Mouse (Mus musculus): ENCODE results near the gene Rnf214. TPM values are rescaled to one million over a fixed set of nuclear protein-coding genes. Genes with fewer than 3 reads are reported as not detected.
A peak's percentile ranks its signal among the peaks of the same experiment; 100 is the strongest.
"Not testable (repeated sequence)": the region's sequence is repeated elsewhere in the genome, so short reads cannot be mapped to it uniquely, and the experiment has no call there.

Gene Rnf214
- total RNA-seq, 2 experiments from 2014 or later = 97.3 to 97.6 TPM

DNA sequence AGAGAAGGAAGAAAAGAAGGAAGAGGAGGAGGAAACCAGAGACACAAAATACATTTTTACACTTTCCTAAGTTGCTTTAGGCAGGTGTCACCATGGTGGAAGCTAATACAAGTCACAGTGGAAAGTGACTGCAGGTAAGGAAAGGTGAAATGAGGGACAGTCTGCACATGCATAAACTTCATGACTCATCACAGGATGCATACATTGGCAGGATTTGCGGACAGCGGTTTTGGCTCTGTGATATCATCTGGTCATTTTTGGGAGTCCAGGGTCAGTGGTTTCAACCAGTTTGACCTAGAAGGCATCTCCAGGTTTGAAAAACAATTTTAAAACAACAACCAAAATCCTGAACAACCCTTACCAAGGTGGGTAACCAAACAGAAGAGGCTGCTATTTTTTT, 54.9 kb downstream of the Rnf214 start:
- intact Hi-C loops (cut with DNase I) = no loop called here
- DNase-seq = no peak

DNA sequence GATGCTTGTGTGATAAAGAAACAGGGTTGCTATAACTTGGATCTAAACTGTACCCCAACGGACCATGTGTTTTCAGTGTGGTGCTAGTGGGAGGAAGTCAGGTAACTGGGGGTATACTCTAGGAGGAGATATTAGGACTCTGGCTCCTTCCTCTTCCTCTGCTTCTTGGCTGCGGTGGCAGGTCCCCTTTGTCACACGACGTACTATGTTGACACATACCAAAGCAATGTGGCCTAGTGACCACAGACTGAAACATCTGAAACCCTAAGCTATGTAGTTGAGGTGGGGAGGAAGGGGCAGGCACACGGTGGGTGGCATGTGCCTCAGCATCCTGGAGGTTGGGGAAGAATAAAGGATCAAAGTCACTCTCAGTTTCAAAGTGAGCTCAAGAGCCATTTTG, 55.4 kb downstream of the Rnf214 start:
- intact Hi-C loops (cut with DNase I) = no loop called here
- no peak for DNase-seq

DNA sequence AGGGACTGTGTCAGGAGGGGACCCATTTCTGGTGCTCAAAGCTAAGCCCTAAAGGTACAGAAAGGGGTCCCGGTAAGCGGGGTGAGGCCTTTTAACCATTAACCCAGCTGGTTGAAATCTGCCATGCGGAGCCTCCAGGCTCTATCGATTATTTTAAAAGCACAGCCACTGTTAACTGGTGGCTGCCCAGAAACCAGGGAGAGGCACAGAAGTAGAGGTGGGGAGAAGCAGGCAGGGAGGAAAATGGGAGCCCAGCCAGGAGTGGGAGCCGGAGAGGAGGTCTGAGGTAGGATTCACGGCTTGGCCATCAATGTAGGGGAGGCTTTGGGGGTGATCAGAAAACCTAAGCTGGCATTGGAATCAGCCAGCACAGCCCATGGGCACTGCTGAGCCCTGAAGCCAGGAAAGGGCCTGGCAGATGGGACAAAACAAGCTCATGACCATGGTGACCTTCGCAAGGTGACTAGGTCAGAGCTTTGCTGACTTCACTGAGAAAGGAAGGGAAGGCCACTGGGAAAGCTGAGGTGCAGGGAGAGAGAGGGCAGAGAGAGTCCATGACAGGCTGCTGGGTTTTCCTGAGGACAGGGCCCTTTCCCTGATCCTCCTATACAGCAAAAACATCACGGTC, 56.1 kb downstream of the Rnf214 start:
- DNase-seq = no peak
- intact Hi-C loops (cut with DNase I) = no loop called here

DNA sequence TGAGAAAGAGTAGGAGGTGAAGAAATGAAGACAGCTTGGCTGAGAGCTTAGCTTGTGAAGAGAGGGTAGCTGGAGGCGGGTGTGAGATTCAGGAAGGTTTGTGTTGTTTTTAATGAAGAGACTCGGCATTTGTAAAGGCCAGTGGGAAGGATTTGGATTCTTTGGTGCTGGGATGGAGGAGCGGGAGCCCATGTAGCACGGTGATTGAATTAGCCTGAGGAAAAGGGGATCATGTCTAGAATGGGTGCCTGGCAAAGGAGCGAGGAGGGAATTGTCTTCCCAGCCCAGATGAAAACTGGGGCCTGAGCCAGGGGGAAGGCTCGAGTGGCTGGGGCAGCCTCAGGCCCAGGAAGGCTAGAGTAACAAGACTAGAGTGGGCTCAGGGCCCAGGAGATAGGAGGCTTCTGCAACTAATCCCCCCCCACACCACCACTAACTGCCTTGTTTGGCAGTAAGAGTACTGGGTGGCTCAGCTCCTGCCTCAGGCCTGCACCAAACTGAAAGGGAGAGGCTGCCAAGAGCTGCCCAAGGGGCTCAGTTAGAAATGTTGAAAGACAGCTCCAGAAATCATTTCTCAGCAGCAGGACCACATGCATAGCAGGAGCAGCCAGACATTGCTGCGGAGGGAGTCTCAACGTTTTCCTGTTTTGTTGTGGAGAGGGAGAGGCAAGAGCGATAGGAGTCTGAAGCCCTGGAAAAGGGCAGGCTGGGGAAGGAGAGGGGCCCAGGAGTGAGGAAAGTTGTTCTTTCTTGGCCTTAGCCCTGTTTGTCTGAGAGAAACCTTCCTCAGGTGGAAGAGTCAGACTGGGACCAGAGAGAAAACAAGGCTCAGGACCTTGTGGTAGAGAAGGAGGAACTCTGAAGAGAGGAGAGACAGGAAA, 56.9 kb downstream of the Rnf214 start:
- DNase-seq = peak; percentile 53

DNA sequence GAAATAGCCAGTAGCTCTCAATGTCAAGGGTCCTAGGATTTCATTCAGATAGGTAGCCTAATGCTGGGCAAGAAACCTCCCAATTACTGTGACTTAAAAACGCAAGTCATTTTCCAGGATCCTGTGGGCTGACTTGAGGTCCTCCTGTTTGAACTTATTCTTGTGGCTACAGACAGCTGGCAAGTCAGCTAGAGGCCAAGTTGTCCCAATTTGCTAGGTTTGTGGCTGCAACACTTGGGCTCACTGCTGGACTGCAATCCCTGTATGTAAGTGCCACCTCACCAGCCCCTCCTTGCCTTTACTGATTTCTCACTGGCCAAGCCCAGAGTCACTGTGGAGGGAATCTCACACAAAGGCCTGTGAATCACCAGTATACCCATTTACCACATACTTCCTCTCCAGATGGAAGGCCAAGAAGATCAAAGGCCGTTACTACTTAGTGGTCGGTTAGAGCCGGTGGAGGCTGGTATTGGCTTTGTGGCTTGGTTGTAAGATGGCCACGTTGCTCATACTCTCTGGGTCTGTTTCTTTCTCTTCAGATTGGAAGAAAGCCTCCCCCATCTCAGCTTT, 59.7 kb downstream of the Rnf214 start:
- intact Hi-C loops (cut with DNase I) = no loop called here
- DNase-seq = no peak

More for the DNA sequence above, 56.9 kb downstream of the Rnf214 start:
- intact Hi-C loops (cut with DNase I) = no loop called here

DNA sequence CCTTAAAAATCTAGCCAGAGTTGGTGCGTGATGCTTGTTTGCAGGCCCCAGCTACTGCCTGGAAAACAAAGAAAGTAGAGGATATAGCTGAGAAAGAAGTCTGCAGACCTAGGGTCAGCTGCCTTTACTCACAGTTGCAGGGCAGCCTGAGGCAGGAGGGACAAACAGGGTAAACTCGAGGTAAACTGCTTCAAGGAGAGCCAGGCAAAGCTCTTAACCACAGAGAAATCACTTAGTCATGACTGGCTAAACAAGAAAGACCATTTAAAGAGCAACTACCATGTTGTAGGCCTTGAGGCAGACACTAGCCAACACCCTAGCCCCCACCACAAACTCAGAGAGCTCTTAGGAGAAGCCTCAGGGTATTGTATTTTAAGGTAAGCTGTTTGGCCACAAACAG, 60.5 kb downstream of the Rnf214 start:
- DNase-seq = not testable (repeated sequence)

DNA sequence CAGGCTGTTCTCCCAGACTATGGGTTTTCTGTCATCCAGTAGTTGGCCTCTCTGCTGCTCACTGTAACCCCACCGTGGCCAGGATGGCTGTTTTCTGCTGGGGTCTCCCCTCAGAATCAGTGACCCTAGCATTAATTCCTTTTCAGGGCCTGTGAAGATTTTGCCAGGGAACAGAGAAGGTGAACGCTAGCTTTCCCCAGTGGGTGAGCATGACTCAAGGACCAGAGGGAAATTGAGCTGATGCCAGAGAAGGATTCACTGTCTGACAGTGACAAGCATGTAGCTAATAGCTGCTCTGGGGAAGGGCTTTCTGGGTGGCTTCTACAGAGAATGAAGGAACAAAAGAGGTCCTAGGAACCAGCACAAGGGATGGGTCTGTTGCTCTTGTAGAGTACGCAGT, 61.2 kb downstream of the Rnf214 start:
- intact Hi-C loops (cut with DNase I) = no loop called here
- no peak for DNase-seq

More for the DNA sequence above, 60.5 kb downstream of the Rnf214 start:
- intact Hi-C loops (cut with DNase I) = not testable (repeated sequence)

DNA sequence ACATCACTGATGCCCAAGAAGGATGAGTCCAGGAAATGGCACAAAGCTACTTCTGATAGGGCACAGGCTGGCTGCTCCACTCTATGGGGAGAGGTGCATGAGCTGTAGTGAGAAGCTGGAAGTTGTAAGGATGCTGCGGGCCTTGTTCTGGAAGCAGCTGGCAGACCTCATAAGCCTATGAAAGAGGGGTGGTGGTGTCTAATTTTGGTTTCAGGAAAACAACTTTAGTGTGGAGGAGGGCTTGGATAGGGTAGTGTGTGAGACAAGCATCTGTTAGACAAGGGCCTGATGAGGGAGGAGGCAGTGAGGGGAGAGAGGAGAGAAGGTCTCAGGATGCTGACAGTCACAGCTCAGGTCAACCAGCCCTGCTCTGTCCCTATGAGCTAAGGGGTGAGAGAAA, 62.9 kb downstream of the Rnf214 start:
- intact Hi-C loops (cut with DNase I) = no loop called here
- DNase-seq = no peak

DNA sequence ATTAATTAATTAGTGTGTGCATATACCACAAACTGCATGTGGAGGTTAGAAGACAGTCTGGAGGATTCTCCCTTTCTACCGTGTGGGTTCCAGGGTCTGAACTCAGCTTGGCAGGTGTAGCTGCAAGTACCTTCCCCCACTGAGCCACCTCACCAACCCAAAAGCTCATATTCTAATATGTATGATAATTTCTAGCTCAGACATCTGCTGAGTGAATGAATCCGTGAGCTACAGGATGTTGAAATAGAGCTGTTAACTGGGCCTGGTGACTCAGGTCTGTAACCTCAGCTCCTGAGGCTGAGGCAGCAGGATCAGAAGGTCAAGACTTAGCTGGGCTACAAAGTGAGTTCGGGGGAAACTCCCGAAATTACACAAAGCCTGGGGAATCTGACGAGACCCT, 63.7 kb downstream of the Rnf214 start:
- no peak for DNase-seq
- intact Hi-C loops (cut with DNase I) = no loop called here

DNA sequence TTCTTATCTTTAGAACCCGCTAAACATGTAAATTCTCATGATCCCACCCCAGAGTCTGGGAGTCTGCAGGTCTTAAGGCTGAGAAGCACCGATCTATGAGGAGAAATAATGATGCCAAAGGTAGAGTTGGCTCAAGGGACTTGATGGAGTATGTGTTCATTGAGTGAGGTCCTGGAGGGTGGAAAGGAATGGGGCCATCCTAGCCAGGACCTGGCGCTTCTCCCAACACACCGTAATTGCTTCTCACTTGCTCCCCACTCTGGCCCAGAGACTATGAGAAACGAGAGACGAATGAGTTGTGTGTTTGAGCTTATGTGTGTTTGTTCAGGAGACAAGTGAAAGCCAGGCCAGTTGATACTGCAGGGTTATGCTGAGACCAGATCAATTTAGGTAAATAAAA, 65.3 kb downstream of the Rnf214 start:
- intact Hi-C loops (cut with DNase I) = no loop called here
- no peak for DNase-seq

DNA sequence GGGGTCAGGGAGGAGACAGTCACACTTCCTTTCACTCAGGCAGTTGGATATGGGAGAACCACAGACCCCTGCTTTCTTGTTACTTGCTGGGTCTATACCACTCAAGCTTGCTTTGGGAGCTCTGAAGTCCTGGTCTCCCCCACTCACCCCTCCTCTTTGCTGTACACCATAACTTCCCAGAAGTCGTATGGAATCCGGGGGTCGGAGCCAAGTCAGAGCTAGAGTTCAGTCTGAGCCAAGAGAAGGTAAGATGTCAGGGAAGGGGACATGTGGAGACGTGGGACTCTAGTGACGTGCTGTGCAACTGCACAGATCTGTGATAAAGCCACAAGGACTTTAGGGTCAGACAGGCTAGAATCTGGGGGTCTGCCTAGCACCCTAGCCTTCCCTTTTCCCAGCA, 66.4 kb downstream of the Rnf214 start:
- DNase-seq = no peak
- intact Hi-C loops (cut with DNase I) = no loop called here

DNA sequence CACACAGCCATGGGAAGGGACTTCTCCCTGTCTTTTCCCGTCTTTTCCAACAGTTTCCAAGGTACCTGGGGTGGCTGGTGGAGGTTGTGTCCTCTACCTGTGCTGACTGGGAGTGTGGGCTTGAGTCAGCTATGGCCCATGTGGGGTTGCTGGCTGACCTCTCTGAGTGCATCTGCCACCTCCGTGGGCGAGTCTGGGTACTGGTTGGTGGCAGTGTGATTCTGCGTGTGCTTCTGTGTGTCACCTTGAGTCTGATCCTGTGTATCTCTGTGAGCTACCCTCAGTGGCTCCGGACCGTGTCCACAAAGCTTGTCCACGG, 66.8 kb downstream of the Rnf214 start:
- DNase-seq = no peak
- intact Hi-C loops (cut with DNase I) = no loop called here

DNA sequence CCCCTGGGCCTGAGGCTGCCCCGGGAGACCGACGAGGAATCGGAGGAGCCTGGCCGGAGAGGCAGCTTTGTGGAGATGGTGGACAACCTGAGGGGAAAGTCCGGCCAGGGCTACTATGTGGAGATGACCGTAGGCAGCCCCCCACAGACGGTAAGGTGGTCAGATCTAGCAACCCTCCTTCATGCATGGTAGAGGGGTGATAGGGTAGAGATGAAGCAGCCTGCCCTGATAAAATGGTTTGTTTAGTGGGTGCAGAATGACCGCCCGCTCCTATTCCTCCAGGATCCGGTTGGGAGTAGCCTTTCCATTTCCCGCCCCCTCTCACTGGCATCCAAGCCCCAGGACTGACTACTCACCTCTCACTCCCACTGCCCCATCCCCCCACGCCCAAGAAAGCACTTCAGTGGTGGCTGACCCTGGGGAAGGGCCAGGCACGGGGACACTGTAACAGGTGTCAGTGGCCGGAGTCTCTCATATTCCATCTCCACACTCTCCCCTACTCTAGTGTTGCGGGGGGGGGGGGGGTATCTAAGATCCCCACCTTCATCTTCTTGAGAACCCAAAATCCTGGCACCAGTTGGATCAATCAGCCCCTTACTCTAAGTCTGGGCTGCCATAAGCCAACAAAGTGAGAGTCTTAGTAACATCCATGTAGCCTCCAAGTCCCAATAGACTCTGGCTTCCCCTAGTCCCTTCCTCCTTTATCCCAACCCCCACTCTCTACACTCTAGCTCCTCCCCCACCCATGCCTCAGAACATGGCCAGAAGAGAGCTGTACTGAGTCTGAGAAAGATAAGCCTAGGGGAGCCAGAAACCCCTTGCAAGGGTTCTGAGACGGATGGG, 67.4 kb downstream of the Rnf214 start:
- intact Hi-C loops (cut with DNase I) = no loop called here
- peak; percentile 20 for DNase-seq

DNA sequence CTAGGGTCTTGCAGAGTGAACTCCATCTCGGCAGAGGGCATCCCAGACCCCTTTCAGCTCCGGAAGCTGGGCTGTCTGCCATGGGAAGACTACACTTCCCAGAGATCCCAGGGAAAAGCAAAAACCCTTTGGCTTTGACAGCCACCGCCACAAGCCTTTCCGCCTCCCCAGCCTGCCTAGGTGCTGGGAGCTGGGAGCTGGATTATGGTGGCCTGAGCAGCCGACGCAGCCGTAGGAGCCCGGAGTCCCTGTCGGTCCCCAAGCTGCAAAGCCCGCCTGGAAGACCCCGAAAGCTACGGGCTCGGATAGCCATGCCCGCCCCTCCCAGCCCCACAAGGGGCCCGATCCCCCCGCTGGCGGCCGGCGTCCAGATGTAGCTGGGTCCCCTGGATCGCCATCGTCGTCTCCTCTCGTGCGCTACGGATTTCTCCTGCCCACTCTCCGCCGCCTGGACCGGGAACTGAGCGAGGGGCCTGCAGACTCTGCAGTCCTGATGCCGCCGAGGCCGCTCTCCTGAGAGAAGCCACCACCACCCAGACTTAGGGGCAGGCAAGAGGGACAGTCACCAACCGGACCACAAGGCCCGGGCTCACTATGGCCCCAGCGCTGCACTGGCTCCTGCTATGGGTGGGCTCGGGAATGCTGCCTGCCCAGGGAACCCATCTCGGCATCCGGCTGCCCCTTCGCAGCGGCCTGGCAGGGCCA, 68.1 kb downstream of the Rnf214 start, which contains the start of gene Bace1:
Gene Bace1 (plus strand): TSS at position 147 of the 705 bp plus-strand sequence.
- intact Hi-C loops (cut with DNase I) = no loop called here
- peak; percentile 94 for DNase-seq

DNA sequence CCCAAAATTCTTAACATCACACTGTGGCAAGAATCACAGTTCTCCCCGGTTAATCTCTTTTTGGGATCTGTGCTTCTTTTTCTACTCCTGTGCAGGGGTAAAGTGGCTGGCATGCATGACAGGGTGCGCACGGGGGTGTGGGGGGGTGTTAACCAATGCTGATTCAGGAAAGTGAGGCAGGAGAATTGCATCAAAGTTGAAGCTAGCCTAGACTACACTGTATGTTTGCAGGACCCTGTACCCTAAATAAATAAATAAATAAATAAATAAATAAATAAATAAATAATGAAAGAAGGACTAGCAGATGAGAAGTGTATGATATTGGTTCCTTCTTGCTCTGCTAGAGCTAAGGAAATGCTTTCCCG, 68.7 kb downstream of the Rnf214 start:
- intact Hi-C loops (cut with DNase I) = no loop called here
- DNase-seq = no peak

DNA sequence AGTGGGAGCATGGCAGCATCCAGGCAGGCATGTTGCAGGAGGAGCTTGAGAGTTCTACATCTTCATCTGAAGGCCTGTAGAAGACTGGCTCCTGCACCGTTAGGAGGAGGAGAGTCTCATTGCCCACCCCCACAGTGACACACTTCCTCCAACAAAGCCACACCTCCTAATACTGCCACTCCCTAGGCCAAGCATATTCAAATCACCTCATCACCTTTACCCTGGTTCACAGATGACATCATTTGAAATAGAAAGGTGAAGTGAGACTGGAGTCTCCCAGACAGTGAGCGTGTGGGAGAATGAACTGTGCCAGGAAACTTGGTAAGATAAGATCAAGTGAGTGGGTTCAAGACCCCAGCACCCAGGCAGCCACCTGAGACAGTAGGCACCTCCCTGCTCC, 73.2 kb downstream of the Rnf214 start:
- no peak for DNase-seq
- intact Hi-C loops (cut with DNase I) = no loop called here

DNA sequence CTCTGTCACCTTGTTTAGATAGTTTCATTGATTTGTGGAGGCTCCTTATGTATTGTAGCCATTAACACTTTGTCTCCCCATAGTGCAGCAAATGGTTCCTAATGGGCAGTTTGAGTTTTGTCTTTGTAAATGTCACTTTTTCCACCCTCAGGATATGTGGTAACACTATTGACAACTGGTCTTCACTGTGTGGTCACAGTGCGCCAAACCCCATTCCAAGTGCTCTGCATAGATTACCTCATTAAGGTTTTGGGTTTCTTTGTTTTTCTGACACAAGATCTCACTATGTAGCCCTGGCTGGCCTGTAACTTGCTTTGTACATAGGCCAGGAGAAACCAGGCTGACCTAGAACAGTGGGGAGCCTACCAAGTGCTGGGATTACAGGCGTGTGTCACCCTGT, 73.8 kb downstream of the Rnf214 start:
- intact Hi-C loops (cut with DNase I) = no loop called here
- DNase-seq = no peak

DNA sequence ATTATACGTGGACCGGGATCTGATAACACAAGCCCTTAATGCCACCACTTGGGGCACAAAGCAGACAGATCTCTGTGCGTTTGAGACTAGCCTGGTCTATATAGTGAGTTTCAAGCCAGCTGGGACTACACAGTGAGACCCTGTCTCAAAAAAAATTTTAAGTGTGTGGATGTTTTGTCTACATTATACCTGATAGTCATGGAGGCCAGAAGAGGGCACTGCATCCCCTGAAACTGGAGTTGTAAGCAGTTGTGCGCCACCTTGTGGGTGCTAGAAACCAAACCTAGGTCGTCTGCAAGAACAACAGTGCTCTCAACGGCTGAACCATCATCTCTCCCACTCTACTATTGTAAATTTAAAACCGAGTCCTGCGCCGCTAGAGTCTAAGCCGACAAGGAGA, 77.6 kb downstream of the Rnf214 start:
- intact Hi-C loops (cut with DNase I) = loop anchor here (5.0 kb wide), 1 partner anchor 407 kb away; no protein-coding TSS in a partner anchor
- peak; percentile 90 for DNase-seq

DNA sequence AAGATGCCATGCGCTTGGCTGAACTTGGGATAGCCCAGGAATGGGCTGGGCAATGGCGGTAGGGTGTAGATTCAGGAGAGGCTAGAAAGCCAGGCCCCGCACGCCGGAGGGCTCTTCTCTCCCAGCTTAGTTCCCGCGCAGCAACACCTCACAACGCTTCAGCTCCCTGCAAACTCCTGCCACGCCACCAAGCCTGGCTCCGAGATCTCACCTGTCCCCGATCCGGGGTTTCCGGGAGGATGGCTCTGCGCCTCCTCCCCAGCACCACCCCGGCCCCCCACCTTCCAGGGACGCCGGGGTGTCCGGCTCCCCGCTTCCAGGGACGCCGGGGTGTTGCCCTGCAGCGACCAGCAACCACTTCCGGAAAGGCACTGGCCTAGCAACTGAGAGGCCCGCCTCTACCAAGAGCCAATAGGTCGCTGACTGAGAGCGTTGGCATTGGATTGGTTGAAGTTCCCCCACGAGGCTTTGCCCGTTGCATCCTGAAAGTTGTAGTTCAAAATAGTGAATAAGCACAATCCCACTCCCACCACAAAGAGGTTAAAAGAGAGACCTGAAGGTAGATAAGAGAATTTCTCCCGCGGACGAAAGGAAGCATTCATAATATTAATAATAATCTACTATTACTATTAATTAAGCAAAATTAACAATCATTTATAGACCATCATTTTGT, 78.3 kb downstream of the Rnf214 start, which contains the start of gene Cep164:
Gene Cep164 (minus strand): TSS at position 401 of the 673 bp plus-strand sequence.
- peak; percentile 90 for DNase-seq
- intact Hi-C loops (cut with DNase I) = loop anchor here (5.0 kb wide), 1 partner anchor 406 kb away; no protein-coding TSS in a partner anchor
